Mouse (Mus musculus) kidney, postnatal 10 days (tissue): Measurements from ENCODE around the gene Elof1.
"Not testable (repeated sequence)": the region's sequence is repeated elsewhere in the genome, so short reads cannot be mapped to it uniquely, and the experiment has no call there.

Experiments
- DNase-seq: peaks from one replicate; pipeline ENCODE4 v3.0.0; 2021; ENCODE audit warnings: mixed read lengths

The Elof1 gene

GRCm38 (mm10) chr9:22116740-22117426 is at the start of gene Elof1:
Elof1 (minus strand) TSS chr9:22117172.
- DNase-seq: peak; percentile 95

- peak; percentile 21 for DNase-seq
These were observed 49.7 kb upstream of the Elof1 start for GRCm38 (mm10) chr9:22166686-22167085.

DNA sequence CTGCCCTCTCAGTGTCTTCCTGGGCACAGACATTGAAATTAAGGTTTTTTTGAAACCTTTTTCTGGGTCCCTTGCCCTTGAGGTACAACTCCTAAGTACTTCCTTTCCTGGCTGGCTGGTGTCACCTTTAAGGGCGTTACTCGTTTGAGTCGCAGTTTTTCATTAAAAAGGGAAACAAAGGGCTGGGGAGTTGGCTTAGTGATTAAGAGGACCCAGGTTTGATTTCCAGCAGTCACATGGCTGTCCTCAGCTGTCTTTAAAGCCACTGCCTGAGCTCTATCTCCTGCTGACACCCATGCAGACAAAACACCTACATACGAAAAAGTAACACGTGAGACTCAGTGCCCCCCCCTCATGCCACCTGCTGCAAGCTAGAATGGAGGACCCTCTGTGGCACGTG is 49.0 kb upstream of the Elof1 start:
- no peak for DNase-seq

DNA sequence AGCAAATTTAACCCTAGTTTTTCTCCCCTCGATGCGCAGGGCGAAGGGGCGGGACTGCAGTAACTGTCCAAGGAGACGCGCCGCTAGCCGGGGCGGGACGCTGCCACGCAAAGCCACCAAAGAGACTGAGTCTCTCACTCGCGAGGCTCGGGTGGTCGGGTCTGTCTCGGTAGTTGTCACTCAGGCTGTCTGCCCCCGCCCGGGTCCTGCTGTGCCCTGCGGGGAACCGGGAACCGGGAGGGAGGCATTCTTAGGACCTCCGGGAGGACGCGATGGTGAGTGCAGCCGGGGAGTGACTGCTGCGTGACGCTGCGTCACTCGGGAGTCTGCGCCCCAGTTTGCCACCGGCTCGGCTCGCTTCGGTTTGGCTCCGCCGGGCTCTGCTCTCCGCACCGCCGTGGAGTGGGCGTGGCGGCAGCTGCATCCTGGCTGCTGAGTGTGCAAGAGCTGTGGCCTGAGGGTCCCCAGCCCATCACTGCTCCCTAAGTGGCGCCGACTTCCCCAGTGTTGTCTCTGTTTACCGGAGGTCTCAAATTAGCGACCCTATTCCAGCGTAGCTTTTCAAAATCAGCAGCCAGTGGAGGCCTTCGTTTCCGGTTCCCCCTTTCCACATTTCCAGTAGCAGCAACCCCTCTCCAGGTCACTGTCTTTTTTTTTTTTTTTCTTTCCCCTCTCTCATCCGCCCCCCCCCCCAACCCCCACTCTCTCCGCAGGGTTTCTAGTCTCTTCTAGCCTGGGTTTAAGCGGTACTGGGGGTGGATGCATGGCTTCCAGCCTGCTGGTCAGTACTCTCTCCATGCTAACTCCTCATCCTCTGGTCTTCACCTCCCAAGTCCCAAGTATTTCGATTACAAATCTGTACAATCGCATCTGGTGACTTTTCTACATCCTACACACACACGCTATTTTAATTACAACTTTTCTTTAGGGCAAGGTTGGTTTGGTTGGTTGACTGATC is 48.0 kb upstream of the Elof1 start:
- DNase-seq: peak; percentile 63

DNA sequence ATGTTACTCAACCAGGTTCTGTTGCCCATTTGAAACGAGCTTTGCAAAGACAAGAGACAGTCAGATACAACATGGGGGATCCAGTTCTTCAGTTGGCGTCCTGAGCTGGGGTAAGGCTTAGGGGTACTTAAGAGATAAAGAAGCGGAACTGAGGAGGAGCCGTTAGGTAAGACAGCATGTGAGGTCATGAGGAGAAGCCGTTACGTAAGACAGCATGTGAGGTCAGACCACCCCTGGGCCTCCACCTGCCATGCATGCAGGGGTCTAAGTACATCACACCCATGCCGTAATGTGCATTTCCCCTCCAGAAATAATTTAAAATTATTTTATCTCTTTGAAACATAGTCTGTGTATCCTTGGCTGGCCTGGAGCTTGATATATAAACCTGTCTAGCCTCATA is 45.9 kb upstream of the Elof1 start:
- no peak for DNase-seq

DNA sequence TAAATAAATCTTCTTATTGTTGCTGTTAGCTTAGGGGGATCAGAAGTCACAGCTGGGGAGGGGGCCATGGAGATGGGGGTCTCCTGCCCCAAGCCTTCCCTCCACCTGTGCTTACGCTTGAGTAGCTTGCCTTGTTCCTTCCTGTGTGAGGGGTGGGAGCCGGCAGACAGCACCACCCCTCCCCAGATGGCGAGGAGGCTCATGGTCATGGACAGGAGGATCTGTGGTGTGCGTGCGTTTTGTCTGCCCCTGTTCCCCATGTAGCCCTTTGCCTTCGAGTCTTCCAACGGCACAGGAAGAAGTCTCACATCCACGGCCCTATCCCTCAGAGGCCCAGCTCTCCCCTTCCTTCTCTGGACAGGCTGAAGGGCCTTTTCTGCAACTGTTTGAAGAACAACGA is 45.3 kb upstream of the Elof1 start:
- no peak for DNase-seq

DNA sequence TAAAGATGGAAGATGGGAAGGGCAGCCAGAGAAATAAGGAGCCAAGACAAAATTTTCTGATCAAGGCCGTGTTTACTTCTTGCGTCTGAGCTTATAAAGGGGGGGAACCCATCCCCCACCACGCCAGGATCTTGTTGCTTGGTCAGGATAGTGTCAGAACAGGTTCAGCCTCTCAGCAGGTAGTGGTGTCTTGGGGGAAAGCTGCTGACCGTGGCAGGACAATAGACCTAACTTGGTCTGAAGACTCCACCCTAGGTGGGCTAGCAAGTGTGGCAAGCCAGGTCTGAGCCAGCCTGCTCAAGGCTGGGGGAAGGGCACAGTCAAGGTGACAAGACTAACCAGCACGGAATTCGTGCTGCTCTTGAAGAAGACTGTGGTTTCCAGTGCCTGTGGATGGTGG is 44.3 kb upstream of the Elof1 start:
- DNase-seq: no peak

GRCm38 (mm10) chr9:22157516-22158265 is 40.7 kb upstream of the Elof1 start:
- DNase-seq: no peak

GRCm38 (mm10) chr9:22156497-22157245 is 39.7 kb upstream of the Elof1 start, which contains the start of gene Pigyl:
Pigyl (plus strand) TSS chr9:22156846.
- DNase-seq: peak; percentile 100

DNA sequence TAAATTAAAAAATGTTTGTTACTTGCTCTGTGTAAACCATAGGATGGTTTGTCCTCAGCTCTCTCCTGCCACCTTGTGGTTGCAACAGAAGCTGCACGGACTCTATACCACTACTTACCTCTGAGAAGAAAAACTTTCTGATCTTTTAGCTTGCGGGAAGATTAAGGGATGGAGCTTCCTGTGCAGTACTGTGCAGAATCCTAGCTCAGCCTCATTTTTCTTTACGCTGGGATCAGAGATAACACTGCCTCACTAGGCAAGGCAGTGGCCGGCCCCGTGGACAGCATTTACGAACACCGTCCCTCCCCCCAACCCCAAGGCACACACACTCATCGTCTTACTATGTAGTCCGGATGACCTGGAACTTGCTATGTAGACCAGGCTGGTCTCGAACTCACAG is 38.6 kb upstream of the Elof1 start:
- DNase-seq: peak; percentile 84

DNA sequence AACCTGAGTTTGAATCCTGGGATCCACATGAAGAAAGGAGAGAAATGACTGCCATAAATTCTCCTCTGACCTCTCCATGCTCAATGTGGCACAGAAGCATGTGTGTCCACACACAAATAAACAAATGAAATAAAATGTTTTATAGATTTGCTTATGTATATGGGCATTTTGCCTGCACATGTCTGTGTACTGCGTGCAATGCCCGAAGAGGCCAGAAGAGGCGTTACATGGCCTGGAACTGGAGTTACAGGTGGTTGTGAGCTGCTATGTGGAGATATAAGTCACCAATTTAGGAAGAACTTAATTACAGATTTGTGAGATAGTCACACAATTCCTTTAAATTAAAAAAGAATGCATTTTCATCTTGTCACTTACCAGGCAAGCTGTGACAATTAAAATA is 36.8 kb upstream of the Elof1 start:
- no peak for DNase-seq

GRCm38 (mm10) chr9:22150946-22151345 is 34.0 kb upstream of the Elof1 start:
- no peak for DNase-seq

DNA sequence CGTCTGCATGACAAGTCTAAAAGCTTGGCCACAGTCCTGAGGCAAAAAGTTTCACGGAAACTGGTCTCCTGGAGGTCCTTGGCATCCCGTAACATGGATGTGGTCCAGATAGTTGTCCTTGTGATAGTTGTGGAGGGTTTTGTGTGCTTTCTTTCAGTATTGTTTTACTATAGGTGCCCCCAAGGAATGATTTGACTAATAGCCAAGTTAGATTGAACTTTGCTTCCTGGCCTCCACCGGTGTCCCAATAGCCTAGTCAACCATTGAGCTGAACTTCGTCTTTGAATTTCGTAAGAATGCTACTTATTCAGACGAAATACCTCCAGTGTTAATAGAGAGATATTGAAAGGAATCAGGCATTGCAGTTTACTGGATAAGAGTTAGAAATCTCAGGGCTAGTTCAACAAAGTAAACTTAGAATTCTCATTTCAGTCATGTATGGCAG is 33.3 kb upstream of the Elof1 start:
- DNase-seq: not testable (repeated sequence)

DNA sequence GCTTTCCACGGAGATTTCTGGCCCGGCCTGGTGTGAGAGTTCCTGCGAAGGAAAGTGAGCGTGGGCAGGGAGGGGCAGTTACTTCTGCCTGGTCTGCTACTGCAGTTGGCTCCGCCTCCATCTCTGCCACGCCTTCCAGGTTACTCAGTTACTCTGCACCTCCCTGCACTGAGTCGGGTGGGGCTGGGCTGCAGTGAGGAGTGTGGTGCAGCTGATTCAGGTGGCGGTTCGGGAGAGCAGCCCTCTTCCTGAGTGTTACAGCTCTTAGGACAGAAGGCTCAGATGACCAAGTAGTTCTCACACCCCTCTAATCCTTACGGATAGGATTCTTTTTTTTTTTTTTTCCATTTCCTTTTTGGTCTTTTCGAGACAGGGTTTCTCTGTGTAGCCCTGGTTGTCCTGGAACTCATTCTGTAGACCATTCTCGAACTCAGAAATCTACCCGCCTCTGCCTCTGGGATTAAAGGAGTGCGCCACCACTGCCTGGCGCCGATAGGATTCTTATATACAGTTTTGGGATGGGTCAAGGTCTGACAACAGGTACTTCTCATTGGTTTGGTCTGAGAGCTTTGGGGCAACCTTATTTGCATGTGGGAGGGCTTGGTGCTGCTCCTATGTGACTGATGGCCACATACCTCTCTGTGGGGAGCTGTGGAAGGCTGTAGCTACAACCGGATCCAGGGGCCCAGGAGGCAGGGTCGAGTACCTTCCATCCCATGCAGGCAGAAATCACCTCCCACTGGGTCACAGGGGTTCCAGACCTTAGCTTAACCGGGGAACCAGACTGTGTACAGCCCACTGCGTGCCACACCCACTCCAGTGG is 32.7 kb upstream of the Elof1 start:
- DNase-seq: no peak

- DNase-seq: no peak
These were observed 27.5 kb upstream of the Elof1 start for GRCm38 (mm10) chr9:22144304-22144965.

DNA sequence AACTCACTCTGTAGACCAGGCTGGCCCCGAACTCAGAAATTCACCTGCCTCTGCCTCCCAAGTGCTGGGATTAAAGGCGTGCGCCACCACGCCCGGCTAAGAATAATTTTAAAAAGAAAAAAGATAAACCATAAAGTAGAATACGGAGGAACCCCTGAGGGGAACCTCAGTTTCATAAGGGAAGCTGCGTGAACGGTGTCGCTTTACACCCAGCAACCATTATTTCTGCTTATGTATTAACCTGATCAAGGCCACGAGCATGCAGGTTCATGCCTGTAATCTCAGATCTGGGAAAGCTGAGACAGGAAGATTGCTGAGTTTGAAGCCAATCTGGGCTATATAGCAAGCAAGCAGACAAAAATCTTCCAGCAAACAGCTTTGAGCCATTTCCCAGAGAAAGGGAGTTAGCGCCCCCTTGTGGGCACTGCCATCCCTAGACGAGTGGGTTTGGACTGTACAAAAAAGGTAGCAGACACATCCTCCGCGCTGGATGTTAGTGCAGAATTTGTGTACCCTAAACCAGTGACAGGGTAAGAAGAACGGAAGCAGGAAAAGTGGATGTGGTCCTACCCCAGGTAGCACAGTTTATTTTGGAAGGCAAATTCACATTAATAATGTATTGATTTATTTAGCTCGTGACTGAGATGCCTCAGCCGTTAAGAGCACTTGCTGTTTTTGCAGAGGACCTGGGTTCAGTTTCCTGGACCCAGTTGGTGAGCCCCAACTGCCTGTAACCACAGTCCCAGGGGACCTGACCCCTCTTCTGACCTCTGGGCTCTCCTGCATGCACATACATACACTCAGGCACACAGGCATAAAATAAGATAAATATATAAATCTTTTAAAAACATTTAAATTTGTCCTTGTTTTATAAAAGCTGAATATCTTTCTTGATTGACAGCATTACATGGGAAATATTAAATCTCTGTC is 26.4 kb upstream of the Elof1 start:
- DNase-seq: peak; percentile 94

GRCm38 (mm10) chr9:22139746-22140145 is 22.8 kb upstream of the Elof1 start:
- DNase-seq: no peak

- peak; percentile 59 for DNase-seq
These were observed 21.5 kb upstream of the Elof1 start for GRCm38 (mm10) chr9:22138480-22138879.

DNA sequence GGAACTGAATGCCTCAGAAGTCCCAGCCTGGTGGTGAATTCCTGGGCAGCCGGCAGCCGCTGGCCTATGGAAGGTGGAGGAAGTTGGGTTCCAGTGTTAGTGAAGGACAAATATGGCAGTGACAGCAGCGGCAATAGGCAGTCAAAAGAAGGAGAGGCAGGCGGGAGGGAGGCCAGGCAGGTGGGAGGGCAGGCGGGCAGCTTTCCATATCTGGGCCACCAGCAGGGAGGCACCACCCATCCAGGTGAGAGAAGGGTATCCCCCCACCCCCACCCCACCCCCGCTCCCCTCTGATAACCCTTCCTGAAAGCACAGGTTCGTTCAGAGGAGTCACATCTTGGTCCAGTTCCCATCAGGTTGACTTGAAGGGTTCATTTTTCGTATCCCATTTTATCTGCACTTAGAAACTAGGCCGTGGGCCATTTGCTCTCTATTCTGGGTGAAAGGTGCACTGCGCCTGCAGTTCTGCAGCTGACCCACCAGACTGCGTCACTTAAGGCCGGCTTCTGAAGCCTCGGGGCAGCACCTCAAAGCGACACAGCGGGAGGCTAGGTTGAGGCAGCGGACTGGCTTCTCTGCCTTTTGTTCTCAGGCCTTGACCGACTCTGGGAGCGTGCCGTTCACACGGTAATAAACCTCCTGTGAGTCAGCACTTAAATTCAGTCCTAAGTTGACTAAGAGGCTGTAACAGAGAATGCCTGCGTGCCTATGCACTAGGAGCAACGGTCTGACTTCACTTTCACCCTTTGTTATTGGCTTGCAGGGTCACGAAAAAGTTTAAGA is 20.0 kb upstream of the Elof1 start:
- DNase-seq: peak; percentile 28
